In genomic region chr1:194108132-194108531, GRCm38 (mm10) we compare ENCODE assay signal across 20 mouse cellular contexts.
A peak's percentile ranks its signal among the peaks of the same experiment; 100 is the strongest.
DNase-seq lines count a peak whose midpoint lies in the region; ATAC-seq lines count a peak whose summit lies in the region.
"Had no signal": no experiment of that assay in that cellular context is flagged by ENCODE, and none has a peak within 500 bp of the region (broad histone marks: within the 10 kb centered on the region; RNA-seq: fewer than 3 reads in every experiment).

No protein-coding gene starts in this region.

- no peaks in the 10 kb centered on the region for H3K36me3 ChIP-seq in forebrain, embryonic 10.5 days (replicated peaks)
- H3K36me3 ChIP-seq in forebrain, embryonic 16.5 days (ENCODE audit: control insufficient read depth, insufficient read depth), result no peaks in the 10 kb centered on the region
- H3K36me3 ChIP-seq in midbrain, embryonic 10.5 days, result no peaks in the 10 kb centered on the region
- H3K36me3 ChIP-seq in midbrain, embryonic 16.5 days (ENCODE audit: control insufficient read depth, insufficient read depth, low read length), result no peaks in the 10 kb centered on the region
- H3K36me3 ChIP-seq in embryonic facial prominence, embryonic 14.5 days (ENCODE audit: control insufficient read depth, insufficient read depth, low read length), result no peaks in the 10 kb centered on the region
- no peaks in the 10 kb centered on the region for H3K36me3 ChIP-seq in liver, embryonic 11.5 days (ENCODE audit: control insufficient read depth, insufficient read depth, low read length)
- H3K36me3 ChIP-seq: heart, embryonic 10.5 days; hindbrain, embryonic 15.5 days had no signal

- H3K4me1 ChIP-seq in forebrain, embryonic 10.5 days, result peaks cover 34% of the 10 kb centered on the region
- no peaks in the 10 kb centered on the region for H3K4me1 ChIP-seq in forebrain, embryonic 16.5 days (replicated peaks; ENCODE audit: control insufficient read depth, insufficient read depth, low read length)
- peaks cover 28% of the 10 kb centered on the region for H3K4me1 ChIP-seq in midbrain, embryonic 10.5 days
- H3K4me1 ChIP-seq in midbrain, embryonic 16.5 days (ENCODE audit: control insufficient read depth, insufficient read depth, low read length), result peaks cover 4% of the 10 kb centered on the region; the same call in 1 of the 2 replicates
- no peaks in the 10 kb centered on the region for H3K4me1 ChIP-seq in embryonic facial prominence, embryonic 14.5 days (ENCODE audit: control insufficient read depth, insufficient read depth, low read length)
- H3K4me1 ChIP-seq in liver, embryonic 11.5 days (replicated peaks; ENCODE audit: control insufficient read depth, insufficient read depth, low read length), result no peaks in the 10 kb centered on the region

- no peak for ATAC-seq in forebrain, embryonic 16.5 days
- no peak for ATAC-seq in midbrain, embryonic 16.5 days
- no peak for ATAC-seq in embryonic facial prominence, embryonic 14.5 days (ENCODE audit: low read depth)
- no peak for ATAC-seq in liver, embryonic 11.5 days (replicated peaks; ENCODE audit: low FRiP score)

- H3K27ac ChIP-seq in forebrain, embryonic 10.5 days, result 0 out of 2 replicates have a peak overlapping the region, but pooled peaks have one; percentile 26
- no peak overlapping the region for H3K27ac ChIP-seq in forebrain, embryonic 16.5 days (ENCODE audit: low read length)
- H3K27ac ChIP-seq in midbrain, embryonic 10.5 days (replicated peaks), result peak overlapping the region; percentile 57; the same call in 1 of the 2 replicates
- H3K27ac ChIP-seq in midbrain, embryonic 16.5 days (ENCODE audit: low read length), result no peak overlapping the region
- H3K27ac ChIP-seq in embryonic facial prominence, embryonic 14.5 days (replicated peaks; ENCODE audit: low read depth, low read length), result no peak overlapping the region
- H3K27ac ChIP-seq in liver, embryonic 11.5 days (ENCODE audit: low read depth, low read length), result no peak overlapping the region
- H3K27ac ChIP-seq: heart, embryonic 10.5 days; hindbrain, embryonic 15.5 days; kidney, postnatal 0 days; layer of hippocampus, adult 2 months had no signal

- no peak overlapping the region for H3K4me2 ChIP-seq in forebrain, embryonic 16.5 days (ENCODE audit: low read length)
- H3K4me2 ChIP-seq in midbrain, embryonic 16.5 days (ENCODE audit: low read length), result no peak overlapping the region
- no peak overlapping the region for H3K4me2 ChIP-seq in embryonic facial prominence, embryonic 14.5 days (ENCODE audit: low read depth, low read length)
- no peak overlapping the region for H3K4me2 ChIP-seq in liver, embryonic 11.5 days
- H3K4me2 ChIP-seq: hindbrain, embryonic 15.5 days had no signal

- 1% methylated on average over 2 of the region's 2 CpGs for WGBS in forebrain, embryonic 10.5 days
- 9% methylated on average over 2 of the region's 2 CpGs for WGBS in forebrain, embryonic 16.5 days
- 5% methylated on average over 2 of the region's 2 CpGs for WGBS in midbrain, embryonic 10.5 days
- WGBS in midbrain, embryonic 16.5 days, result 18% methylated on average over 2 of the region's 2 CpGs
- WGBS in embryonic facial prominence, embryonic 14.5 days, result 20% methylated on average over 2 of the region's 2 CpGs
- 51% methylated on average over 2 of the region's 2 CpGs for WGBS in liver, embryonic 11.5 days

- intact Hi-C loops in left cerebral cortex, postnatal 14 days (cut with DNase I), result no loop called here

- peak; percentile 35 for DNase-seq in forebrain, embryonic 10.5 days (ENCODE audit: extremely low spot score, low spot score)
- peak; percentile 24 for DNase-seq in midbrain, embryonic 10.5 days (ENCODE audit: low spot score)
- peak; percentile 24 for DNase-seq in brain, adult 2 months (ENCODE audit: low read depth, low spot score)
- peak; percentile 74 for DNase-seq in embryonic facial prominence, embryonic 14.5 days (ENCODE audit: low spot score)
- no peak for DNase-seq in left cerebral cortex, postnatal 14 days (ENCODE audit: low spot score in 2 of 2)
- DNase-seq in liver, embryonic 11.5 days (ENCODE audit: low spot score), result no peak
- DNase-seq: adrenal gland, postnatal 14 days; cerebellum, adult 9-11 months; gastrocnemius, postnatal 25 days; heart, postnatal 14 days; left cerebral cortex, postnatal 4 days; lung, postnatal 14 days; right cerebral cortex, postnatal 25 days; thymus, postnatal 4 days had no signal

- peaks cover 78% of the 10 kb centered on the region for H3K27me3 ChIP-seq in forebrain, embryonic 10.5 days (ENCODE audit: poor library complexity, severe bottlenecking)
- no peaks in the 10 kb centered on the region for H3K27me3 ChIP-seq in forebrain, embryonic 16.5 days (replicated peaks; ENCODE audit: control insufficient read depth, insufficient read depth, low read length)
- peaks cover 90% of the 10 kb centered on the region for H3K27me3 ChIP-seq in midbrain, embryonic 10.5 days (ENCODE audit: low read depth, poor library complexity, severe bottlenecking)
- no peaks in the 10 kb centered on the region; the same call in 1 of the 2 replicates for H3K27me3 ChIP-seq in midbrain, embryonic 16.5 days (ENCODE audit: control insufficient read depth, insufficient read depth, low read depth, low read length)
- H3K27me3 ChIP-seq in embryonic facial prominence, embryonic 14.5 days (replicated peaks; ENCODE audit: control insufficient read depth, insufficient read depth, low read length), result no peaks in the 10 kb centered on the region
- H3K27me3 ChIP-seq in liver, embryonic 11.5 days (replicated peaks; ENCODE audit: control insufficient read depth, insufficient read depth, low read length), result no peaks in the 10 kb centered on the region
- H3K27me3 ChIP-seq: hindbrain, embryonic 15.5 days had no signal

- H3K4me3 ChIP-seq in forebrain, embryonic 10.5 days, result no peak overlapping the region
- H3K4me3 ChIP-seq in forebrain, embryonic 16.5 days (replicated peaks; ENCODE audit: low read length), result no peak overlapping the region
- no peak overlapping the region for H3K4me3 ChIP-seq in midbrain, embryonic 10.5 days
- H3K4me3 ChIP-seq in midbrain, embryonic 16.5 days (ENCODE audit: low read depth, low read length), result no peak overlapping the region
- no peak overlapping the region for H3K4me3 ChIP-seq in embryonic facial prominence, embryonic 14.5 days (ENCODE audit: low read depth, low read length)
- H3K4me3 ChIP-seq in liver, embryonic 11.5 days (ENCODE audit: low read depth, low read length), result no peak overlapping the region
- H3K4me3 ChIP-seq: heart, embryonic 10.5 days; hindbrain, embryonic 15.5 days; layer of hippocampus, adult 2 months had no signal

- H3K9me3 ChIP-seq in forebrain, embryonic 10.5 days, result no peaks in the 10 kb centered on the region
- H3K9me3 ChIP-seq in forebrain, embryonic 16.5 days (ENCODE audit: control insufficient read depth, low read length), result no peaks in the 10 kb centered on the region
- H3K9me3 ChIP-seq in midbrain, embryonic 10.5 days (replicated peaks), result no peaks in the 10 kb centered on the region
- H3K9me3 ChIP-seq in midbrain, embryonic 16.5 days (replicated peaks; ENCODE audit: control insufficient read depth, low read length, poor library complexity, severe bottlenecking), result no peaks in the 10 kb centered on the region
- H3K9me3 ChIP-seq in embryonic facial prominence, embryonic 14.5 days (ENCODE audit: control insufficient read depth, low read length), result no peaks in the 10 kb centered on the region
- H3K9me3 ChIP-seq in liver, embryonic 11.5 days (ENCODE audit: control insufficient read depth, low read length), result no peaks in the 10 kb centered on the region
- H3K9me3 ChIP-seq: heart, embryonic 10.5 days; hindbrain, embryonic 15.5 days had no signal

- H3K9ac ChIP-seq in forebrain, embryonic 16.5 days (replicated peaks; ENCODE audit: low read depth, low read length), result no peak overlapping the region
- H3K9ac ChIP-seq in midbrain, embryonic 16.5 days (ENCODE audit: low read depth, low read length), result no peak overlapping the region
- H3K9ac ChIP-seq in embryonic facial prominence, embryonic 14.5 days (ENCODE audit: low read depth, low read length), result no peak overlapping the region
- H3K9ac ChIP-seq in liver, embryonic 11.5 days (ENCODE audit: low read depth, low read length), result no peak overlapping the region
- H3K9ac ChIP-seq: hindbrain, embryonic 15.5 days had no signal

Comparison
In these comparisons a context has a peak if more than half of its experiments do, and no peak if none do; other contexts are left out.
1. H3K27ac ChIP-seq: peak in forebrain, embryonic 10.5 days (single experiment) and midbrain, embryonic 10.5 days (single experiment); none in forebrain, embryonic 16.5 days (single experiment), midbrain, embryonic 16.5 days (single experiment), embryonic facial prominence, embryonic 14.5 days (single experiment) and liver, embryonic 11.5 days (single experiment).
2. DNase-seq: peak in forebrain, embryonic 10.5 days (single experiment), midbrain, embryonic 10.5 days (single experiment), brain, adult 2 months (single experiment) and embryonic facial prominence, embryonic 14.5 days (single experiment); none in left cerebral cortex, postnatal 14 days (0 of 2) and liver, embryonic 11.5 days (single experiment).